Mouse (Mus musculus) bone marrow macrophage, adult 2 months (primary cell): ENCODE measurements at regions not wholly inside any gene's neighbourhood (a gene's known extent, or its start where the extent isn't known, plus 50 kb on each side); places are given as distances from the start of the nearest gene placed in this dataset.

ENCODE experiments used
- CTCF ChIP-seq: IDR thresholded peaks from 2 replicates; pipeline ENCODE4 v1.5.1; 2012; ENCODE audit warnings: low read depth, mild to moderate bottlenecking, low read length, moderate library complexity
- POLR2A ChIP-seq: IDR thresholded peaks from 2 replicates; pipeline ENCODE4 v1.6.1; 2012; ENCODE audit warnings: mild to moderate bottlenecking, low read depth, low read length, borderline replicate concordance

GRCm38 (mm10) chr13:97570009-97570408, 190.4 kb downstream of the Gm10260 start:
- TF ChIP-seq CTCF (no peak), POLR2A (no peak)
